Mouse (Mus musculus) embryonic facial prominence, embryonic 15.5 days (tissue): ENCODE results near the gene Timm10. TPM values are rescaled to one million over a fixed set of nuclear protein-coding genes. Genes with fewer than 3 reads are reported as not detected.

ENCODE experiments used
- ATAC-seq: fragments of 200-750 bp; cut with Nextera tagmentation; 2 replicates; pipeline ENCODE4 v1.8.0; 2017; ENCODE audit warnings: low read depth, moderate TSS enrichment; ENCODE audit not compliant: insufficient number of reproducible peaks, low FRiP score, low TSS enrichment
- H3K27ac ChIP-seq: fragments of 300-500 bp; sonication (generic); replicated peaks from 2 replicates; pipeline ENCODE4 v1.5.1; 2015; ENCODE audit warnings: mild to moderate bottlenecking, inconsistent platforms
- H3K27me3 ChIP-seq: fragments of 300-500 bp; sonication (generic); 2 replicates; pipeline ENCODE4 v1.6.1; 2015; ENCODE audit warnings: inconsistent platforms
- H3K36me3 ChIP-seq: fragments of 300-500 bp; sonication (generic); 2 replicates; pipeline ENCODE4 v1.6.1; 2015; ENCODE audit warnings: mild to moderate bottlenecking, inconsistent platforms
- H3K4me1 ChIP-seq: fragments of 300-500 bp; sonication (generic); 2 replicates; pipeline ENCODE4 v1.6.1; 2015; ENCODE audit warnings: inconsistent platforms
- H3K4me2 ChIP-seq: fragments of 300-500 bp; sonication (generic); replicated peaks from 2 replicates; pipeline ENCODE4 v1.6.1; 2015; ENCODE audit warnings: mild to moderate bottlenecking, inconsistent platforms
- H3K4me3 ChIP-seq: fragments of 300-500 bp; sonication (generic); replicated peaks from 2 replicates; pipeline ENCODE4 v1.5.1; 2015; ENCODE audit warnings: mild to moderate bottlenecking, inconsistent platforms
- H3K9ac ChIP-seq: fragments of 300-500 bp; sonication (generic); 2 replicates; pipeline ENCODE4 v1.6.1; 2015; ENCODE audit warnings: inconsistent platforms
- H3K9me3 ChIP-seq: fragments of 300-500 bp; sonication (generic); replicated peaks from 2 replicates; pipeline ENCODE4 v1.6.1; 2016; ENCODE audit warnings: inconsistent platforms
- WGBS: fragments of 180-500 bp; shearing (Covaris S2); methylation state at CpG from one replicate; pipeline ENCODE4 v1.1.7; 2015; 5-methylcytosine and 5-hydroxymethylcytosine counted together
- polyA plus RNA-seq: library from polyadenylated mRNA; unstranded; fragments of >200 nt; fragmentation: Nextera tagmentation; extraction: Ambion mirVana; gene quantifications from 2 replicates; pipeline ENCODE4 v1.2.1, GENCODE M21; 2015

Gene Timm10
- polyA plus RNA-seq, 1 experiment from 2014 or later = 45.7 TPM

DNA sequence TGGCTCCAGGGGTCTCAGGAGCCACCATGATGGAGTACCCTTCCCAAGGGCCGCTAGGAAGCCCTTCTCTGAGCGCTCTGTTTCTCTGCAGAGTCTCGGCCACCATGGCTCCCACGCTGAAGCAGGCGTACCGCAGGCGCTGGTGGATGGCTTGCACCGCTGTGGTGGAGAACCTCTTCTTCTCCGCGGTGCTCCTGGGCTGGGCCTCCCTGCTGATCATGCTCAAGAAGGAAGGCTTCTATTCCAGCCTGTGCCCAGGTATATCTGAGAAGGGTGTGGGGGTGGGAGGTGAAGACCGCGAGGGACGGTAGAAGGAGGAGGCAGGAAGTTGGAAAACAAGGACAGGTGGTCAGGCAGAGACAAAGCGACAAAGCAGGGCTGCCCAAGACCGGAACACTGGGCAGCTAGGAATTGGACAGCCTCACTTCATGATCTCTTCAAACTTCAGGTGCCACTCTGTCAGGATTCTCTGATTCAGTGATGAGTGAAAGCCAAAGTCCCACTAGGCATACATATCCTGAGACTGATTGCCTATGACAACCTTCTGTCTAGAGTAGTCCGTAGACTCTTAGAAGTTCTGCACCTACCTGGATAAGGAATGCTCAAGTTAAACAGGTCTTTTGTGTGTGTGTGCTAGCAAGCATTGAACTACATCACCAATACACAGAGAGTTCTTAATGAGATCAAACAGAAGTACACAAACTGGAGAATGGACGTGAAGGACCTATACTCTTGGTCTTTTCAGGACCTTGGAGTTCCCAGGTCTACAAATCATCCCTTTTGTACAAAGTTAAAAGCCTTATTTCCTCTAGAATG, 14.2 kb downstream of the Timm10 start:
- WGBS = 8% methylated on average over 17 of the region's 17 CpGs
- peak overlapping the region; percentile 65 for H3K9ac ChIP-seq
- no peaks in the 10 kb centered on the region for H3K27me3 ChIP-seq
- peak overlapping the region; percentile 92 for H3K27ac ChIP-seq
- H3K4me3 ChIP-seq = peak overlapping the region; percentile 66
- no peaks in the 10 kb centered on the region for H3K9me3 ChIP-seq
- H3K4me1 ChIP-seq = peaks cover 38% of the 10 kb centered on the region
- H3K4me2 ChIP-seq = peak overlapping the region; percentile 93
- 0 out of 2 replicates have a peak, but pooled peaks have one; percentile 1 for ATAC-seq
- H3K36me3 ChIP-seq = no peaks in the 10 kb centered on the region

GRCm38 (mm10) chr2:84841905-84842304, 15.1 kb downstream of the Timm10 start:
- Histone ChIP-seq H3K4me2 (no peak overlapping the region), H3K9me3 (no peaks in the 10 kb centered on the region), H3K36me3 (no peaks in the 10 kb centered on the region), H3K27ac (no peak overlapping the region), H3K4me1 (peaks cover 38% of the 10 kb centered on the region), H3K27me3 (no peaks in the 10 kb centered on the region), H3K4me3 (0 out of 2 replicates have a peak overlapping the region, but pooled peaks have one; percentile 66), H3K9ac (no peak overlapping the region)
- no peak for ATAC-seq

- no peak overlapping the region for H3K27ac ChIP-seq
- ATAC-seq = no peak
- WGBS = 69% methylated on average over 6 of the region's 6 CpGs
- H3K9me3 ChIP-seq = no peaks in the 10 kb centered on the region
- H3K27me3 ChIP-seq = no peaks in the 10 kb centered on the region
- no peak overlapping the region for H3K9ac ChIP-seq
- H3K4me1 ChIP-seq = peaks cover 31% of the 10 kb centered on the region
- no peak overlapping the region for H3K4me2 ChIP-seq
- no peak overlapping the region for H3K4me3 ChIP-seq
- H3K36me3 ChIP-seq = no peaks in the 10 kb centered on the region
Observed at GRCm38 (mm10) chr2:84843654-84844053, 16.9 kb downstream of the Timm10 start.

- no peak for ATAC-seq
- no peaks in the 10 kb centered on the region for H3K27me3 ChIP-seq
- H3K4me3 ChIP-seq = no peak overlapping the region
- no peak overlapping the region for H3K27ac ChIP-seq
- peaks cover 5% of the 10 kb centered on the region for H3K36me3 ChIP-seq
- peaks cover 21% of the 10 kb centered on the region; the same call in 1 of the 2 replicates for H3K4me1 ChIP-seq
- no peak overlapping the region for H3K9ac ChIP-seq
- WGBS = 57% methylated on average over 1 of the region's 1 CpGs
- no peaks in the 10 kb centered on the region for H3K9me3 ChIP-seq
- no peak overlapping the region for H3K4me2 ChIP-seq
Observed at GRCm38 (mm10) chr2:84845226-84845625, 18.4 kb downstream of the Timm10 start.

- peak overlapping the region; percentile 32; the same call in 1 of the 2 replicates for H3K4me2 ChIP-seq
- H3K9ac ChIP-seq = no peak overlapping the region
- no peaks in the 10 kb centered on the region for H3K27me3 ChIP-seq
- H3K4me3 ChIP-seq = no peak overlapping the region
- H3K27ac ChIP-seq = no peak overlapping the region
- WGBS = 57% methylated on average over 7 of the region's 7 CpGs
- peaks cover 29% of the 10 kb centered on the region for H3K36me3 ChIP-seq
- ATAC-seq = no peak
- H3K4me1 ChIP-seq = peaks cover 7% of the 10 kb centered on the region; the same call in 1 of the 2 replicates
- no peaks in the 10 kb centered on the region for H3K9me3 ChIP-seq
Observed at GRCm38 (mm10) chr2:84850407-84851129, 23.8 kb downstream of the Timm10 start.

- no peak for ATAC-seq
- Histone ChIP-seq H3K9me3 (no peaks in the 10 kb centered on the region), H3K27ac (no peak overlapping the region), H3K4me1 (peaks cover 7% of the 10 kb centered on the region; the same call in 1 of the 2 replicates), H3K4me2 (peak overlapping the region; percentile 32), H3K36me3 (peaks cover 29% of the 10 kb centered on the region), H3K4me3 (no peak overlapping the region), H3K27me3 (no peaks in the 10 kb centered on the region), H3K9ac (no peak overlapping the region)
- WGBS = 40% methylated on average over 23 of the region's 23 CpGs
Observed at GRCm38 (mm10) chr2:84851130-84852040, 24.6 kb downstream of the Timm10 start.

- no peak overlapping the region for H3K27ac ChIP-seq
- ATAC-seq = no peak
- H3K4me3 ChIP-seq = no peak overlapping the region
- no peaks in the 10 kb centered on the region for H3K9me3 ChIP-seq
- WGBS = 40% methylated on average over 2 of the region's 2 CpGs
- no peaks in the 10 kb centered on the region for H3K27me3 ChIP-seq
- no peak overlapping the region for H3K9ac ChIP-seq
- peaks cover 7% of the 10 kb centered on the region; the same call in 1 of the 2 replicates for H3K4me1 ChIP-seq
- H3K4me2 ChIP-seq = no peak overlapping the region
- H3K36me3 ChIP-seq = peaks cover 43% of the 10 kb centered on the region
Observed at GRCm38 (mm10) chr2:84855732-84856131, 28.9 kb downstream of the Timm10 start.

- Histone ChIP-seq H3K27me3 (no peaks in the 10 kb centered on the region), H3K9me3 (no peaks in the 10 kb centered on the region), H3K27ac (no peak overlapping the region)
Observed at GRCm38 (mm10) chr2:84858551-84858950, 31.8 kb downstream of the Timm10 start.

DNA sequence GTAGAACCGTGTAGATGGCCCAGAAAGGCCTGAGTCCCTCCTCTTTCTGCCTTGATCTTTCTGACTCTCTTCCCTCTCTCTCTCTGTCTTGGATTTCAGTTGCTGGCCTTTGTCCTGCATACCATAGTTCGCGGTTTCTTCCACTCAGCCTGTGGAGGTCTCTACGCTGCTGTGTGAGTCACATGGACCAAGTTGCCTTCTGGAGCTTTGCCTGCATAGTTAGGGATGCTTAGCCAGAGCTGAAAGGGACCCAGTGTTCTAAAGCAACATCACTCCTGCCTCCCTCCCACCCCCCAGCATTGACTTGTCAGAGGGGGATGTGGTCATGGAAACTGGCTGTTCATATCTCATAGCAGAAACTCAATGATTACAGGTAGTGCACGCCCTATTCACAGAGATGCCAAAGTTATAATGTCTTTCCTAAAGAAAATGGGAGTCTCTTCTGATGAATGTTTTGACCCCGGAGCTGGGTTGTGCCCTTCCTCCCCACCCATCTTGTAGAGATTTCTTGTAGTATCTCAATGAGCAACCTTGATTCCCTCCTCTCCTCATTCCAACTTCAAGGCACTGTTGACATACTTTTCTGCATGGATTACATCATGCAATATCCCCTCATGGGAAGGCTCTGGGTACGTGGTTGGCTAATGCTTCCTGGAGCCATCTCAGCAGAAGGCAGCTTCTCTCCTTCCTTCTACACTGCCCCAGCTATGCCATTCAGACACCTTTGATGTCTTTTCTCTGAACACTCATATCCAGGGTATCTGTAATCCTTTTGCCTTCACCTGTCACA, 33.4 kb downstream of the Timm10 start:
- 84% methylated on average over 7 of the region's 7 CpGs for WGBS
- peaks cover 40% of the 10 kb centered on the region for H3K36me3 ChIP-seq

More at GRCm38 (mm10) chr2:84858551-84858950, 31.8 kb downstream of the Timm10 start:
- 81% methylated on average over 1 of the region's 1 CpGs for WGBS
- H3K4me1 ChIP-seq = no peaks in the 10 kb centered on the region
- no peak for ATAC-seq
- H3K9ac ChIP-seq = no peak overlapping the region
- peaks cover 49% of the 10 kb centered on the region for H3K36me3 ChIP-seq
- no peak overlapping the region for H3K4me2 ChIP-seq
- H3K4me3 ChIP-seq = no peak overlapping the region

GRCm38 (mm10) chr2:84861430-84861829, 34.6 kb downstream of the Timm10 start:
- Histone ChIP-seq H3K27me3 (peaks cover 14% of the 10 kb centered on the region), H3K9me3 (no peaks in the 10 kb centered on the region), H3K36me3 (peaks cover 40% of the 10 kb centered on the region), H3K4me3 (no peak overlapping the region), H3K27ac (no peak overlapping the region), H3K9ac (no peak overlapping the region), H3K4me2 (no peak overlapping the region), H3K4me1 (peaks cover 10% of the 10 kb centered on the region)
- no peak for ATAC-seq
- WGBS = 79% methylated on average over 3 of the region's 3 CpGs

More for the DNA sequence above, 33.4 kb downstream of the Timm10 start:
- Histone ChIP-seq H3K4me1 (no peaks in the 10 kb centered on the region), H3K4me2 (no peak overlapping the region), H3K9me3 (no peaks in the 10 kb centered on the region), H3K27ac (no peak overlapping the region), H3K9ac (no peak overlapping the region), H3K4me3 (no peak overlapping the region), H3K27me3 (0 out of 2 replicates have a peak, but pooled peaks cover 4% of the 10 kb centered on the region)
- peak; percentile 30; the same call in 1 of the 2 replicates for ATAC-seq
